Mouse (Mus musculus) G1E (cell line): ENCODE measurements at regions not wholly inside any gene's neighbourhood (a gene's known extent, or its start where the extent isn't known, plus 50 kb on each side); places are given as distances from the start of the nearest gene placed in this dataset.

Source experiments
- ATAC-seq: 2 replicates; pipeline ENCODE4 v1.8.0; 2016; ENCODE audit warnings: mild to moderate bottlenecking; ENCODE audit not compliant: insufficient number of reproducible peaks, poor library complexity, low FRiP score, severe bottlenecking; ENCODE audit errors: extremely low read depth
- DNase-seq: peaks from one replicate; pipeline ENCODE4 v3.0.0; 2012; ENCODE audit warnings: low spot score
- H3K27me3 ChIP-seq: 2 replicates; pipeline ENCODE4 v1.6.1; 2012; ENCODE audit warnings: mild to moderate bottlenecking, low read length, inconsistent platforms; ENCODE audit not compliant: insufficient read depth
- H3K36me3 ChIP-seq: replicated peaks from 2 replicates; pipeline ENCODE3; 2012; ENCODE audit warnings: mild to moderate bottlenecking, inconsistent platforms
- H3K4me1 ChIP-seq: 2 replicates; pipeline ENCODE4 v1.6.1; 2012; ENCODE audit warnings: low read depth, low read length, inconsistent platforms, mixed read lengths; ENCODE audit not compliant: insufficient read depth
- H3K4me3 ChIP-seq: 2 replicates; pipeline ENCODE4 v1.5.1; 2012; ENCODE audit warnings: low read depth, mild to moderate bottlenecking, inconsistent platforms, low read length, moderate library complexity, mixed read lengths
- H3K9me3 ChIP-seq: replicated peaks from 2 replicates; pipeline ENCODE4 v1.6.1; 2012; ENCODE audit warnings: inconsistent platforms
- CTCF ChIP-seq: IDR thresholded peaks from 2 replicates; pipeline ENCODE4 v1.5.1; 2012; ENCODE audit warnings: low read depth, low read length, inconsistent platforms, mixed read lengths
- GATA1 ChIP-seq: IDR thresholded peaks from 2 replicates; pipeline ENCODE4 v1.6.1; 2012; ENCODE audit warnings: borderline replicate concordance, low read length, inconsistent platforms, mixed read lengths
- GATA2 ChIP-seq: IDR thresholded peaks from 2 replicates; pipeline ENCODE4 v1.6.1; 2012; ENCODE audit warnings: low read depth, low read length, inconsistent platforms, borderline replicate concordance
- POLR2AphosphoS5 ChIP-seq: IDR thresholded peaks from 2 replicates; pipeline ENCODE4 v1.6.1; 2012; ENCODE audit warnings: low read depth, low read length, inconsistent platforms; ENCODE audit not compliant: insufficient replicate concordance
- TAL1 ChIP-seq: conservative IDR thresholded peaks from 2 replicates; pipeline ENCODE4 v1.6.1; 2012; ENCODE audit warnings: low read depth, low read length, inconsistent platforms, mixed read lengths

GRCm38 (mm10) chr11:45088286-45088685, 471.2 kb downstream of the Ebf1 start:
- TF ChIP-seq GATA1 (no peak), POLR2AphosphoS5 (no peak), TAL1 (no peak), GATA2 (no peak), CTCF (no peak)
- DNase-seq (no peak), ATAC-seq (no peak)
- no peak overlapping the region for H3K4me3 ChIP-seq
- H3K9me3 ChIP-seq: no peaks in the 10 kb centered on the region
- peaks cover 2% of the 10 kb centered on the region; the same call in 1 of the 2 replicates for H3K27me3 ChIP-seq
- H3K36me3 ChIP-seq: no peaks in the 10 kb centered on the region
- H3K4me1 ChIP-seq: no peaks in the 10 kb centered on the region

- ATAC-seq (no peak), DNase-seq (no peak)
- Histone ChIP-seq H3K9me3 (no peaks in the 10 kb centered on the region), H3K4me1 (no peaks in the 10 kb centered on the region), H3K27me3 (peaks cover 2% of the 10 kb centered on the region; the same call in 1 of the 2 replicates), H3K4me3 (no peak overlapping the region), H3K36me3 (no peaks in the 10 kb centered on the region)
- no peak for TF ChIP-seq CTCF
These were observed 472.4 kb downstream of the Ebf1 start for GRCm38 (mm10) chr11:45089561-45089960.

- no peaks in the 10 kb centered on the region for H3K27me3 ChIP-seq
- no peaks in the 10 kb centered on the region for H3K36me3 ChIP-seq
- H3K9me3 ChIP-seq: no peaks in the 10 kb centered on the region
- H3K4me3 ChIP-seq: no peak overlapping the region
- H3K4me1 ChIP-seq: no peaks in the 10 kb centered on the region
- TF ChIP-seq GATA1 (no peak), GATA2 (no peak), TAL1 (no peak), CTCF (no peak), POLR2AphosphoS5 (no peak)
- ATAC-seq (no peak), DNase-seq (no peak)
These were observed 486.6 kb downstream of the Ebf1 start for GRCm38 (mm10) chr11:45103498-45104336.

- H3K36me3 ChIP-seq: no peaks in the 10 kb centered on the region
- no peaks in the 10 kb centered on the region for H3K4me1 ChIP-seq
- H3K27me3 ChIP-seq: no peaks in the 10 kb centered on the region
- no peak for DNase-seq
- H3K4me3 ChIP-seq: no peak overlapping the region
- H3K9me3 ChIP-seq: no peaks in the 10 kb centered on the region
- ATAC-seq: no peak
- no peak for TF ChIP-seq GATA2
- no peak for TF ChIP-seq POLR2AphosphoS5
- no peak for TF ChIP-seq CTCF
- TF ChIP-seq TAL1: no peak
- TF ChIP-seq GATA1: no peak
These were observed 499.6 kb downstream of the Ebf1 start for GRCm38 (mm10) chr11:45116702-45117101.

GRCm38 (mm10) chr11:45123276-45123675, 506.2 kb downstream of the Ebf1 start:
- no peak for ATAC-seq
- Histone ChIP-seq H3K4me1 (no peaks in the 10 kb centered on the region), H3K9me3 (no peaks in the 10 kb centered on the region), H3K27me3 (no peaks in the 10 kb centered on the region), H3K36me3 (no peaks in the 10 kb centered on the region), H3K4me3 (no peak overlapping the region)
- TF ChIP-seq TAL1 (no peak), GATA2 (no peak), CTCF (no peak), POLR2AphosphoS5 (no peak)
- DNase-seq: no peak

- Histone ChIP-seq H3K36me3 (no peaks in the 10 kb centered on the region), H3K9me3 (no peaks in the 10 kb centered on the region), H3K27me3 (no peaks in the 10 kb centered on the region), H3K4me3 (no peak overlapping the region), H3K4me1 (no peaks in the 10 kb centered on the region)
- TF ChIP-seq GATA2 (no peak), GATA1 (no peak), CTCF (no peak), POLR2AphosphoS5 (no peak), TAL1 (no peak)
- ATAC-seq (no peak), DNase-seq (no peak)
These were observed 519.7 kb downstream of the Ebf1 start for GRCm38 (mm10) chr11:45136781-45137180.
